Mouse (Mus musculus): ENCODE data around the gene Prex1. TPM values are rescaled to one million over a fixed set of nuclear protein-coding genes. Genes with fewer than 3 reads are reported as not detected.

Prex1 gene
- total and polyA plus RNA-seq, 3 experiments = 3.8 to 21.6 (median 5.9) TPM

- ATAC-seq (ENCODE audit: extremely low read depth, insufficient number of reproducible peaks, low FRiP score, poor library complexity, severe bottlenecking) (no peak), DNase-seq (ENCODE audit: low spot score) (no peak)
- peaks cover 42% of the 10 kb centered on the region for H3K9me3 ChIP-seq (replicated peaks)
- H3K27me3 ChIP-seq (ENCODE audit: insufficient read depth, low read length) = no peaks in the 10 kb centered on the region
- no peaks in the 10 kb centered on the region for H3K4me1 ChIP-seq (ENCODE audit: insufficient read depth, low read depth, low read length)
- TF ChIP-seq TAL1 (conservative IDR thresholded peaks at IDR 0.05; ENCODE audit: low read depth, low read length) = no peak
- no peak for TF ChIP-seq CTCF (IDR thresholded peaks at IDR 0.05; ENCODE audit: low read depth, low read length)
- TF ChIP-seq GATA2 (IDR thresholded peaks at IDR 0.05; ENCODE audit: borderline replicate concordance, low read depth, low read length) = no peak
- TF ChIP-seq POLR2AphosphoS5 (IDR thresholded peaks at IDR 0.05; ENCODE audit: insufficient replicate concordance, low read depth, low read length) = no peak
- no peak for TF ChIP-seq GATA1 (IDR thresholded peaks at IDR 0.05; ENCODE audit: borderline replicate concordance, low read length)
- H3K36me3 ChIP-seq (replicated peaks) = no peaks in the 10 kb centered on the region
- H3K4me3 ChIP-seq (ENCODE audit: low read depth, low read length) = no peak overlapping the region
Measured at GRCm38 (mm10) chr2:166535519-166535918, 178.1 kb downstream of the Prex1 start.

GRCm38 (mm10) chr2:166526204-166526603 lies 187.4 kb downstream of the Prex1 start:
- Histone ChIP-seq H3K27me3 (ENCODE audit: insufficient read depth, low read length) (no peaks in the 10 kb centered on the region), H3K36me3 (replicated peaks) (no peaks in the 10 kb centered on the region), H3K9me3 (replicated peaks) (peaks cover 78% of the 10 kb centered on the region), H3K4me1 (ENCODE audit: insufficient read depth, low read depth, low read length) (no peaks in the 10 kb centered on the region), H3K4me3 (ENCODE audit: low read depth, low read length) (no peak overlapping the region; the same call in 1 of the 2 replicates)
- TF ChIP-seq TAL1 (conservative IDR thresholded peaks at IDR 0.05; ENCODE audit: low read depth, low read length) (no peak), POLR2AphosphoS5 (IDR thresholded peaks at IDR 0.05; ENCODE audit: insufficient replicate concordance, low read depth, low read length) (no peak), GATA1 (IDR thresholded peaks at IDR 0.05; ENCODE audit: borderline replicate concordance, low read length) (no peak), GATA2 (IDR thresholded peaks at IDR 0.05; ENCODE audit: borderline replicate concordance, low read depth, low read length) (no peak), CTCF (IDR thresholded peaks at IDR 0.05; ENCODE audit: low read depth, low read length) (no peak)
- DNase-seq (ENCODE audit: low spot score) (no peak), ATAC-seq (ENCODE audit: extremely low read depth, insufficient number of reproducible peaks, low FRiP score, poor library complexity, severe bottlenecking) (no peak)

- no peak for ATAC-seq (ENCODE audit: extremely low read depth, insufficient number of reproducible peaks, low FRiP score, poor library complexity, severe bottlenecking)
- no peaks in the 10 kb centered on the region for H3K27me3 ChIP-seq (ENCODE audit: insufficient read depth, low read length)
Measured at GRCm38 (mm10) chr2:166523156-166523890, 190.3 kb downstream of the Prex1 start.

GRCm38 (mm10) chr2:166522612-166523120 lies 191.0 kb downstream of the Prex1 start:
- ATAC-seq (ENCODE audit: extremely low read depth, insufficient number of reproducible peaks, low FRiP score, poor library complexity, severe bottlenecking) (no peak), DNase-seq (ENCODE audit: low spot score) (no peak)
- H3K4me1 ChIP-seq (ENCODE audit: insufficient read depth, low read depth, low read length) = no peaks in the 10 kb centered on the region
- H3K9me3 ChIP-seq (replicated peaks) = peaks cover 76% of the 10 kb centered on the region
- TF ChIP-seq CTCF (IDR thresholded peaks at IDR 0.05; ENCODE audit: low read depth, low read length) = no peak
- no peak for TF ChIP-seq GATA1 (IDR thresholded peaks at IDR 0.05; ENCODE audit: borderline replicate concordance, low read length)
- TF ChIP-seq POLR2AphosphoS5 (IDR thresholded peaks at IDR 0.05; ENCODE audit: insufficient replicate concordance, low read depth, low read length) = no peak
- no peak for TF ChIP-seq GATA2 (IDR thresholded peaks at IDR 0.05; ENCODE audit: borderline replicate concordance, low read depth, low read length)
- no peak for TF ChIP-seq TAL1 (conservative IDR thresholded peaks at IDR 0.05; ENCODE audit: low read depth, low read length)
- H3K27me3 ChIP-seq (ENCODE audit: insufficient read depth, low read length) = no peaks in the 10 kb centered on the region
- H3K36me3 ChIP-seq (replicated peaks) = no peaks in the 10 kb centered on the region
- H3K4me3 ChIP-seq (ENCODE audit: low read depth, low read length) = no peak overlapping the region

More at GRCm38 (mm10) chr2:166523156-166523890, 190.3 kb downstream of the Prex1 start:
- DNase-seq (ENCODE audit: low spot score) = no peak
- peaks cover 80% of the 10 kb centered on the region for H3K9me3 ChIP-seq (replicated peaks)
- no peaks in the 10 kb centered on the region for H3K36me3 ChIP-seq (replicated peaks)
- TF ChIP-seq GATA2 (IDR thresholded peaks at IDR 0.05; ENCODE audit: borderline replicate concordance, low read depth, low read length) = no peak
- TF ChIP-seq GATA1 (IDR thresholded peaks at IDR 0.05; ENCODE audit: borderline replicate concordance, low read length) = no peak
- no peak for TF ChIP-seq POLR2AphosphoS5 (IDR thresholded peaks at IDR 0.05; ENCODE audit: insufficient replicate concordance, low read depth, low read length)
- H3K4me3 ChIP-seq (ENCODE audit: low read depth, low read length) = no peak overlapping the region
- no peaks in the 10 kb centered on the region for H3K4me1 ChIP-seq (ENCODE audit: insufficient read depth, low read depth, low read length)

- H3K9me3 ChIP-seq (replicated peaks) = peaks cover 74% of the 10 kb centered on the region
- H3K36me3 ChIP-seq (replicated peaks) = no peaks in the 10 kb centered on the region
- ATAC-seq (ENCODE audit: extremely low read depth, insufficient number of reproducible peaks, low FRiP score, poor library complexity, severe bottlenecking) (no peak), DNase-seq (ENCODE audit: low spot score) (no peak)
- no peak overlapping the region for H3K4me3 ChIP-seq (ENCODE audit: low read depth, low read length)
- TF ChIP-seq GATA1 (IDR thresholded peaks at IDR 0.05; ENCODE audit: borderline replicate concordance, low read length) = no peak
- TF ChIP-seq POLR2AphosphoS5 (IDR thresholded peaks at IDR 0.05; ENCODE audit: insufficient replicate concordance, low read depth, low read length) = no peak
- no peak for TF ChIP-seq TAL1 (conservative IDR thresholded peaks at IDR 0.05; ENCODE audit: low read depth, low read length)
- no peak for TF ChIP-seq GATA2 (IDR thresholded peaks at IDR 0.05; ENCODE audit: borderline replicate concordance, low read depth, low read length)
- no peak for TF ChIP-seq CTCF (IDR thresholded peaks at IDR 0.05; ENCODE audit: low read depth, low read length)
- H3K4me1 ChIP-seq (ENCODE audit: insufficient read depth, low read depth, low read length) = no peaks in the 10 kb centered on the region
- H3K27me3 ChIP-seq (ENCODE audit: insufficient read depth, low read length) = no peaks in the 10 kb centered on the region
Measured at GRCm38 (mm10) chr2:166521878-166522611, 191.6 kb downstream of the Prex1 start.

- TF ChIP-seq GATA2 (IDR thresholded peaks at IDR 0.05; ENCODE audit: borderline replicate concordance, low read depth, low read length) = no peak
- no peak for TF ChIP-seq CTCF (IDR thresholded peaks at IDR 0.05; ENCODE audit: low read depth, low read length)
- TF ChIP-seq GATA1 (IDR thresholded peaks at IDR 0.05; ENCODE audit: borderline replicate concordance, low read length) = no peak
- TF ChIP-seq POLR2AphosphoS5 (IDR thresholded peaks at IDR 0.05; ENCODE audit: insufficient replicate concordance, low read depth, low read length) = no peak
- TF ChIP-seq TAL1 (conservative IDR thresholded peaks at IDR 0.05; ENCODE audit: low read depth, low read length) = no peak
- H3K27me3 ChIP-seq (ENCODE audit: insufficient read depth, low read length) = no peaks in the 10 kb centered on the region
- no peak for ATAC-seq (ENCODE audit: extremely low read depth, insufficient number of reproducible peaks, low FRiP score, poor library complexity, severe bottlenecking)
- no peaks in the 10 kb centered on the region for H3K36me3 ChIP-seq (replicated peaks)
- H3K4me3 ChIP-seq (ENCODE audit: low read depth, low read length) = no peak overlapping the region
- H3K4me1 ChIP-seq (ENCODE audit: insufficient read depth, low read depth, low read length) = no peaks in the 10 kb centered on the region
- peaks cover 68% of the 10 kb centered on the region for H3K9me3 ChIP-seq (replicated peaks)
- DNase-seq (ENCODE audit: low spot score) = no peak
Measured at GRCm38 (mm10) chr2:166521461-166521860, 192.2 kb downstream of the Prex1 start.
